Mouse (Mus musculus) liver, postnatal 0 days (tissue): ENCODE measurements at regions not wholly inside any gene's neighbourhood (a gene's known extent, or its start where the extent isn't known, plus 50 kb on each side); places are given as distances from the start of the nearest gene placed in this dataset.

Experiments used
- CTCF ChIP-seq: sonication (generic); IDR thresholded peaks from 2 replicates; pipeline ENCODE4 v1.5.1; 2016; ENCODE audit warnings: antibody characterized with exemption, low read depth
- EP300 ChIP-seq: IDR thresholded peaks from 2 replicates; pipeline ENCODE4 v1.6.1; 2016; ENCODE audit warnings: antibody characterized with exemption, low read depth, mild to moderate bottlenecking

- TF ChIP-seq CTCF (no peak), EP300 (no peak)
These were observed 85.7 kb upstream of the Col1a2 start for GRCm38 (mm10) chr6:4418941-4419351.
